Mouse (Mus musculus): ENCODE results near the gene Hlf. TPM values are rescaled to one million over a fixed set of nuclear protein-coding genes. Genes with fewer than 3 reads are reported as not detected.

Gene Hlf
- polyA plus RNA-seq, 1 experiment from 2014 or later = 5.0 TPM

DNA sequence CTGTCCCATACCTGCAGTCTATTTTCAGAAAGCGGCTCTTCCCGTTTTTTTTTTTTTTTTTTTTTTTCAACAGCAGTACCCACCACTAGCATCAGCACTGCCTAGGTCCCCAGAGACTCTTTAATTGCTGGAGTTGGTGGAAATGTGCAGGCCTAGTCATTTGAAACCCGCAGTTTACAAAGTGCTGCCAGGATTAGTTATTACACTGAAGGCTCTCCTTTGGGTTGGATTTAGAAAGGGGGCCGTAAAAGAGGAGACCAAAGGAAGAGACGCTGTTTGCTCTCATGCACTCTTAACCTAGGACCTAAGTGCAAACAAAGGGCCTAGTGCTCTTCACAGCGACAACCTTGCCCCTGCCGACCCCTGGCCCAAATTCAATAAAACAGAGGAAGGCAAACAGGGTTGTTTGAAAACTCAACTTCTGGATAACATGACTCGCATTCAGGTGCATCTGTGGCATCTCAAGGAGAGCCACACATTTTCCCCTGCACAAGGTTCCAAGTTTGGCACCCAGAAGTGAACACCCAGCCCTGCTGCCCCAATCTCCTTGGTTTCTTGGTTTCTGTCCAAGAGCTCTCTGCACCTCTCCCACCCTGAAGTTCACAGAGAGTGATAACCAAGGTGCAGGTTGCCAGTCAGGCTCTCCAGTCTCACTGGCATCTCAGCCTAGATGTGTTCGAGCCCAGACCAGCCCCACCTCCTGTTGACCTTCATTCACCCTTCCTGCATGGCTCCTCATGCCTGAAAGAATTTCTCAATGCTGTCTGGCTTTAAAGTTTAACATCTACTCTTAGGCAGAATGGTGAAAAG lies 34.0 kb downstream of the Hlf start:
- H3K4me1 ChIP-seq (replicated peaks) = peaks cover 27% of the 10 kb centered on the region
- H3K4me3 ChIP-seq (replicated peaks) = no peak overlapping the region
- H3K9me3 ChIP-seq (replicated peaks) = no peaks in the 10 kb centered on the region
- H3K27ac ChIP-seq (replicated peaks) = peak overlapping the region; percentile 67
- 42% methylated on average over 9 of the region's 9 CpGs for WGBS (ENCODE audit: insufficient replicate concordance)
- peak; percentile 37; the same call in 1 of the 2 replicates for ATAC-seq (ENCODE audit: insufficient read depth)
- H3K36me3 ChIP-seq (replicated peaks) = 0 out of 2 replicates have a peak, but pooled peaks cover 3% of the 10 kb centered on the region
- H3K27me3 ChIP-seq = no peaks in the 10 kb centered on the region
- no peak overlapping the region for H3K9ac ChIP-seq
- H3K4me2 ChIP-seq = peak overlapping the region; percentile 20; the same call in 1 of the 2 replicates

DNA sequence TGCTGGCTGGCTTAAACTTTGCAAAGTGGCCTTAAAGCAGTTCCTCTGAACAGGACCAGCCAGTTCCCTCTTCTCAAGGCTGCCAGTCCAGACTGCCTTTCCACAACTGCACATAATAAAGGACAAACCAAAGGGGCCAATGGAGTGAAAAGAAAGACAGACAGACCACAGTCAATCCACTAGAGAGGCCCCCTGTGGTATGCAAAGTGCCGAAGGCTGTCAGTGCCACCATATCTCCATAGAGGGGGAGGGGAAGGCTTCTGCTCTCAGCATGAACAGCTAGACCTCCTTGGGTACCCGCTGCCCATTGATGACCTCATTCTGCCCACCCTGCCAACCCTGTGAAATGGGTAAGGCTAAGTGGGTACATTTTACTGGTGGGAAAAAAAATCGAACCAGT lies 34.7 kb downstream of the Hlf start:
- Histone ChIP-seq H3K4me2 (peak overlapping the region; percentile 20; the same call in 1 of the 2 replicates), H3K27ac (replicated peaks) (peak overlapping the region; percentile 67), H3K36me3 (replicated peaks) (0 out of 2 replicates have a peak, but pooled peaks cover 6% of the 10 kb centered on the region), H3K4me3 (replicated peaks) (no peak overlapping the region), H3K4me1 (replicated peaks) (peaks cover 27% of the 10 kb centered on the region), H3K9ac (no peak overlapping the region), H3K27me3 (no peaks in the 10 kb centered on the region), H3K9me3 (replicated peaks) (no peaks in the 10 kb centered on the region)
- WGBS (ENCODE audit: insufficient replicate concordance) = 24% methylated on average over 3 of the region's 3 CpGs
- no peak for ATAC-seq (ENCODE audit: insufficient read depth)

DNA sequence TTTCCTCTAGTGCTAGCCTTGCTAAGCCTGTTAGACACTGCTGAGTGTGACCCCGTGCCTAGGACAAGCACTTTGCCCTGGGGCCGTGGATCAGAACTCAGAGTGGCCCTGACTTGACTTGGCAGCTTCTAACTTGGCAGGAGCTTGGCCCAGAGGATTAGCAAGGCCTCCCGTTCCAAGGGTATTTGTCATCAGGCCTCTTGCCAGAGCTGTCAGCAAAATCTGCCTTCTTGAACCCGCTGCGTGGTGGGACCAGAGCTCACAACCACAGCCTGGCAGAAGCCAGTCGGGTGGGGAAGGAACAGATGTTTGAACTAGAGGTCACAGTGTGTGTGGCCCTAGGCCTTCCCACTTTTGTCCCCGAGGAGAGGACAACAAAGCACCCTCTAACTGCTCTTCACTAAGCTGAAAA lies 35.4 kb downstream of the Hlf start:
- H3K9ac ChIP-seq = no peak overlapping the region
- H3K4me3 ChIP-seq (replicated peaks) = no peak overlapping the region
- H3K4me2 ChIP-seq = no peak overlapping the region
- H3K36me3 ChIP-seq (replicated peaks) = 0 out of 2 replicates have a peak, but pooled peaks cover 6% of the 10 kb centered on the region
- no peaks in the 10 kb centered on the region for H3K9me3 ChIP-seq (replicated peaks)
- WGBS (ENCODE audit: insufficient replicate concordance) = 54% methylated on average over 7 of the region's 7 CpGs
- H3K27me3 ChIP-seq = no peaks in the 10 kb centered on the region
- 0 out of 2 replicates have a peak, but pooled peaks have one; percentile 16 for ATAC-seq (ENCODE audit: insufficient read depth)
- peak overlapping the region; percentile 67 for H3K27ac ChIP-seq (replicated peaks)
- peaks cover 27% of the 10 kb centered on the region for H3K4me1 ChIP-seq (replicated peaks)

DNA sequence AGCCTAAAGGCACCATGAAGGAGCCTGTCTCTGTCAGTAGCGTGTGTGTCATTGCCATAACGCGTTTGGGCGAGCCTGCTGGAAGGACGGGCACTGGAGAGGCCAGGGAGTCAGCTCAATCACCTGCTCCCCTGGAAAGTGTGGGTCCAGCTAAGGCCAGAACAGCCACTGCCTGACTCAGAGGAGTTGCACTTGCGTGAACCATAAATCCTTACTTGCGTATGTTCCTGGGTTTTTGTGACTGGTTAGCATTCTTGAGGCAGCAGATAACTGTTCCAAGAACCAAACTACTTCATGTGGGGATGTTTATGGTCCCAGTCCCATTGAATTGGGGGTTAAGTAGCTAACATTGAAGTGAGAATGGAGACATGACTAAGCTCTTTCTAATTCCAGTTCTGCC lies 38.0 kb downstream of the Hlf start:
- no peak for ATAC-seq (ENCODE audit: insufficient read depth)
- Histone ChIP-seq H3K4me1 (replicated peaks) (peaks cover 23% of the 10 kb centered on the region), H3K27ac (replicated peaks) (no peak overlapping the region), H3K4me2 (no peak overlapping the region), H3K9me3 (replicated peaks) (no peaks in the 10 kb centered on the region), H3K36me3 (replicated peaks) (0 out of 2 replicates have a peak, but pooled peaks cover 6% of the 10 kb centered on the region), H3K27me3 (no peaks in the 10 kb centered on the region), H3K9ac (no peak overlapping the region), H3K4me3 (replicated peaks) (no peak overlapping the region)
- WGBS (ENCODE audit: insufficient replicate concordance) = 73% methylated on average over 7 of the region's 7 CpGs

DNA sequence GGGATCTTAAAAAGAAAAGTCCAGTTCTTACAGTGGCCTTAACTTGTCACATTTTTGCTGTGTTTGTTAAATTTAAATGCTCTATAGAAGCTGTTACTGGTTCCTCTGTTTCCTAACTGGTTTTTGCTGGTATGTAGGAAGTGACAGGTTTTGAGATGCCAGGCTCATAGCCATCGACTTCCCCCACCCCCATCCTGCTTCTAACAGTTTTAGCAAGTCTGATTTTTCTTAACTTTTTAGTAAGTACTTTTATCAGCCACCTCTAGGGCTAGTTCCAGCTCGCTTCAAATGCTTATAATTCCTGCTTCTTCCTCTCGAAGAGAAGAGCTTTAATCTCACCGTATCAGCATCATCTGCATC lies 40.6 kb downstream of the Hlf start:
- no peak overlapping the region for H3K4me3 ChIP-seq (replicated peaks)
- H3K4me1 ChIP-seq (replicated peaks) = peaks cover 3% of the 10 kb centered on the region
- 44% methylated on average over 4 of the region's 4 CpGs for WGBS (ENCODE audit: insufficient replicate concordance)
- no peak overlapping the region for H3K9ac ChIP-seq
- H3K27me3 ChIP-seq = no peaks in the 10 kb centered on the region
- no peaks in the 10 kb centered on the region for H3K9me3 ChIP-seq (replicated peaks)
- ATAC-seq (ENCODE audit: insufficient read depth) = no peak
- no peak overlapping the region for H3K4me2 ChIP-seq
- H3K27ac ChIP-seq (replicated peaks) = no peak overlapping the region
- H3K36me3 ChIP-seq (replicated peaks) = 0 out of 2 replicates have a peak, but pooled peaks cover 6% of the 10 kb centered on the region

DNA sequence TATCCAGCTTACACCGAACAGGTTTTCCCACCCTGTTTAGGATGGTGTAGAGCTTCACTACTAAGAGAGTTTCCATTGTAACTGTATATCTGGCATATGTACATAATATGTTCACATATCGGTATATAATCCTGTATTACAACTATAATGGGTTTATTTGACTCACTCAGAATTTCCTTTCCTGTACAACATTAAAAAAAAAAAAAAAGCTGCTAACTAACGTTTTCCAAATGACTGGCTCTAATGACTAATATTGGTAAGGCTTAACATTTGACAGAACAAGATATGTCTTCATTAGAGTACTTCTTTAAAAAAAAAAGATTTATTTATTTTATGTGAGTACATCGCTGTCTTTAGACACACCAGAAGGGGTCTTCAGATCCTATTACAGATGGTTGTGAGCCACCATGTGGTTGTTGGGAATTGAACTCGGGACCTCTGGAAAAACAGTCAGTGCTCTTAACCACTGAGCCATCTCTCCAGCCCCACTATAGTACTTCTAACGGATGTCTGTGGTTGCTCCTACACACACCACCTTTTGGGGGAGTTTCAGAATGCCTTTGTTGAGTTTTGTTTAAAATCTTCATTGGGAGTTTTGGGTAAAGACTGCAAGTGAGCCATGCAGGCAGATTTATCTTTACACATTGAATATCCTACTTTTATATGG lies 41.1 kb downstream of the Hlf start:
- no peak overlapping the region for H3K27ac ChIP-seq (replicated peaks)
- no peaks in the 10 kb centered on the region for H3K9me3 ChIP-seq (replicated peaks)
- H3K27me3 ChIP-seq = no peaks in the 10 kb centered on the region
- 0 out of 2 replicates have a peak, but pooled peaks cover 6% of the 10 kb centered on the region for H3K36me3 ChIP-seq (replicated peaks)
- H3K4me2 ChIP-seq = no peak overlapping the region
- no peak for ATAC-seq (ENCODE audit: insufficient read depth)
- no peaks in the 10 kb centered on the region for H3K4me1 ChIP-seq (replicated peaks)
- no peak overlapping the region for H3K4me3 ChIP-seq (replicated peaks)
- WGBS (ENCODE audit: insufficient replicate concordance) = 60% methylated on average over 6 of the region's 6 CpGs
- H3K9ac ChIP-seq = no peak overlapping the region

DNA sequence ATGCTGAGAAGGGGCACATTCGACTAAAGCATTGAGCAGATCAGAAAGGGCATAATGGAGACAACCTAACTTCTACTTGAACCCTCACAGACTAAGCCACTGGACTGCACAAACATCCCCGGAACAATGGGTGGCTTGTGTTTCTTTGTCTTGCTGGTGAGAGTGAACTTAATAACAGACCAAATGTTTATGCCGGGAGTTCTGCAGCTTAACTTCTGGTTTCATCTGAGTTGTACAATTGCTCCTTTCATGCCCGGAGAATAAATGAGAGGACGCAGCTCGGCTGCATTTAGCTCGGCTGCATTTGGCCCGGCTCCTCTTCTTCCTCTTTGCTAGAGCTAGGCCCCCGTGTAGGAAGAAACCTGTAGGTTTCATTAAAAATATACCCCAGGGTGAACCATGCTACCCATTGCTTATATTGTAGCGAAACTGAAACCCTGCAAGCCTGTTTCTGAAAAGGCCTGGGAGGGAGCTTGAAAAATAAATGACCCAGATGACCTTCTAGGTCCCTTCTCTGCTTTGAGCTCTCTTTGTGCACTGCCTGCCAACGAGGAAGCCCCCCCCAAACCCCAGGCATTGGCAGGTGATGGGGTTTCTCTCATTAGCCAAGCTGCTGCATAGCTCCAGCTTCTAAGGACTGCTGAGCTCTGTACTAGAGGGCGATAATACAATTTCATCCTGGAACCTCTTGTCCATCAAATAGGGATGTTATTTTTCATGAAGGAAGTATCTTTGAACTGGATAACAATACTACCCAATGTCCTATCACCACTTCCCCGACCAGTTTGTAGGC lies 42.8 kb downstream of the Hlf start:
- no peak overlapping the region for H3K9ac ChIP-seq
- no peaks in the 10 kb centered on the region for H3K4me1 ChIP-seq (replicated peaks)
- ATAC-seq (ENCODE audit: insufficient read depth) = no peak
- no peaks in the 10 kb centered on the region for H3K9me3 ChIP-seq (replicated peaks)
- WGBS (ENCODE audit: insufficient replicate concordance) = 61% methylated on average over 13 of the region's 13 CpGs
- no peak overlapping the region for H3K4me3 ChIP-seq (replicated peaks)
- no peak overlapping the region for H3K27ac ChIP-seq (replicated peaks)
- no peak overlapping the region for H3K4me2 ChIP-seq
- H3K27me3 ChIP-seq = no peaks in the 10 kb centered on the region
- 0 out of 2 replicates have a peak, but pooled peaks cover 6% of the 10 kb centered on the region for H3K36me3 ChIP-seq (replicated peaks)

DNA sequence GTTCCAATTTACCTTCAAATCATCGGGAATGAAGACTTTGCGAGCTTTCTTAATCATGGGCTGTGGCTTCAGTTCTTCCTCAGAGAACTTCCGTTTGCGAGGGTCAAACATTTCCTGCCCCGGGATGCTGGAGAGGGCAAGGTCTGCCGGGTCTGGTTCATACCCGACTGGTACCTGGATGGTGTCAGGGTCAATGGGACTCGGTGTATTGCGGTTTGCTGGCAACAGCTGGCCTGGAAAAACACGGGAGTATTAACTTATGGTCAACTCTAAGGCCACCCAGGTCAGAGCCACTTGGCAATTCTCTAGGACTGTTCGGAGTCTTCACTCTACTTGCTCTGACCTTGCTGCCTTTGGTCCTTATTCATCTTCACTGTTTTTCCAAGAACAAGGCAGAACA lies 44.9 kb downstream of the Hlf start:
- Histone ChIP-seq H3K4me2 (no peak overlapping the region), H3K9me3 (replicated peaks) (no peaks in the 10 kb centered on the region), H3K4me1 (replicated peaks) (no peaks in the 10 kb centered on the region), H3K9ac (no peak overlapping the region), H3K27ac (replicated peaks) (no peak overlapping the region), H3K27me3 (no peaks in the 10 kb centered on the region), H3K36me3 (replicated peaks) (0 out of 2 replicates have a peak, but pooled peaks cover under 1% of the 10 kb centered on the region), H3K4me3 (replicated peaks) (no peak overlapping the region)
- no peak for ATAC-seq (ENCODE audit: insufficient read depth)
- 69% methylated on average over 11 of the region's 11 CpGs for WGBS (ENCODE audit: insufficient replicate concordance)

- no peak overlapping the region for H3K4me3 ChIP-seq (replicated peaks)
- no peak overlapping the region for H3K27ac ChIP-seq (replicated peaks)
- no peaks in the 10 kb centered on the region for H3K9me3 ChIP-seq (replicated peaks)
- no peak overlapping the region for H3K4me2 ChIP-seq
- no peaks in the 10 kb centered on the region for H3K4me1 ChIP-seq (replicated peaks)
- H3K36me3 ChIP-seq (replicated peaks) = 0 out of 2 replicates have a peak, but pooled peaks cover 5% of the 10 kb centered on the region
- ATAC-seq (ENCODE audit: insufficient read depth) = no peak
- WGBS (ENCODE audit: insufficient replicate concordance) = 79% methylated on average over 5 of the region's 5 CpGs
- H3K27me3 ChIP-seq = no peaks in the 10 kb centered on the region
- H3K9ac ChIP-seq = no peak overlapping the region
Observed at GRCm38 (mm10) chr11:90342858-90343257, 47.8 kb downstream of the Hlf start.

DNA sequence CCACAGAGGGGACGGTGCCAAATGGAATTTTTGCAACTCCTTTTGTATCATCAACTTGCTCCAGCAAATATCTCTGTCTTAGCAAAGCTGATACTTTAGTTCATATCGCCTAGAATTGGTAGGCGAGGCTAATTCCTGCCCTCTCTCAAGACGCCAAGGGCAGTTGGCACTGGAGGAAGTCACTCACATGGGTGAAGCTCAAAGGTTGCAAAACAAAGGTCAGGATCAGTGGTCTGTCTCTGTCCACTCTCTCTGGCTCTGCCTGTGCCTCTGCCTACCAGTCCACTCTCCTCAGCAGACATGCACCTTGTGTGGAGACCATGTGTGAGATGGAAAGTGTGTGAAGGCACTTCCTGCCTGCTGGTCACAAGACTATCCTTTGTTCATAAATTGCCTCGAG lies 48.4 kb downstream of the Hlf start:
- Histone ChIP-seq H3K4me3 (replicated peaks) (no peak overlapping the region), H3K4me1 (replicated peaks) (no peaks in the 10 kb centered on the region), H3K27me3 (no peaks in the 10 kb centered on the region), H3K9me3 (replicated peaks) (no peaks in the 10 kb centered on the region), H3K9ac (no peak overlapping the region), H3K27ac (replicated peaks) (no peak overlapping the region), H3K4me2 (no peak overlapping the region), H3K36me3 (replicated peaks) (0 out of 2 replicates have a peak, but pooled peaks cover 5% of the 10 kb centered on the region)
- ATAC-seq (ENCODE audit: insufficient read depth) = no peak
- 57% methylated on average over 5 of the region's 5 CpGs for WGBS (ENCODE audit: insufficient replicate concordance)

DNA sequence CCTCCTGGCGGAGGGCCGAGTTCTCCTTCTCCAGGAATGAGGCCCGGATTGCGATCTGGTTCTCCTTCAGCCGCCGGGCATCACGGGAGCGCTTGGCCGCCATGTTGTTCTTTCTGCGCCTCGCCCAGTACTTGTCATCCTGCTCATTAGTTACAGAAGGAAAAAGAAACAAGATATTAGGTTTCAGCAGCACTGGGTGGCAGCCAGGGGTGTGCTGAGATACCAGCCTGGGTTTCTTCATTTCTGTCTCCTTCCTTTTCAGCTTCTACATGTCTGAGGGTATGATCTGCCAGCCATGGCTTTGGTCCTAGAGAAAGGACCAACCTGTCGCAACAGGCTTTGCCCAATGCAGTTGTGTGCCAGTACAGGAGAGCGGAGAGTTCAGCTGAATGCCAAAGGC lies 49.9 kb downstream of the Hlf start:
- ATAC-seq (ENCODE audit: insufficient read depth) = no peak
- H3K36me3 ChIP-seq (replicated peaks) = 0 out of 2 replicates have a peak, but pooled peaks cover 5% of the 10 kb centered on the region
- no peaks in the 10 kb centered on the region for H3K27me3 ChIP-seq
- H3K27ac ChIP-seq (replicated peaks) = no peak overlapping the region
- H3K4me3 ChIP-seq (replicated peaks) = no peak overlapping the region
- H3K9me3 ChIP-seq (replicated peaks) = no peaks in the 10 kb centered on the region
- no peaks in the 10 kb centered on the region for H3K4me1 ChIP-seq (replicated peaks)
- 80% methylated on average over 13 of the region's 13 CpGs for WGBS (ENCODE audit: insufficient replicate concordance)
- no peak overlapping the region for H3K4me2 ChIP-seq
- no peak overlapping the region for H3K9ac ChIP-seq

Measured in liver, embryonic 15.5 days (tissue).